Mouse (Mus musculus): ENCODE data around the gene Aqr.

DNA sequence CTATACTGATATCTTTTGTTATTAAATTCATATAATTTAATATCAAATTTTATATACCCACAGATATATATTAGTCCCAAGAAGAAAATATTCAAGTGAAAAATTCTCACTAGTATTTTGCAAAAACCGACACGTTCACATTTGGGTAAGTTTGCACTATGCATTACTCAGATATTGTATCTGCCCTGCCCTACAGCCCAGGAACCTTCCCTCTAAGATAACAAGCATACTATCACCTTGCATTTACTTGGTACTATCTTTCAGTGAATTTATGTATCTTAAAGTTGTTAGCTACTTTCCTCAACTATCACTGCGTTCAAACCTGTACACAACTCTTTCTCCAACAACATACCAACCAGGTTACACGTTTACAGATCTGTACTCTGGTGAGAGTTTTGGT is 71.3 kb downstream of the Aqr start:
- TF ChIP-seq CEBPB (IDR thresholded peaks at IDR 0.05; ENCODE audit: low read depth) (no peak), MAX (IDR thresholded peaks at IDR 0.05) (no peak), CTCF (IDR thresholded peaks at IDR 0.05; ENCODE audit: control insufficient read depth, insufficient read depth, insufficient read length) (no peak)

Data from C2C12 (cell line).